Mouse (Mus musculus): ENCODE measurements around the gene Stim2. TPM values are rescaled to one million over a fixed set of nuclear protein-coding genes. Genes with fewer than 3 reads are reported as not detected.

Gene Stim2
- polyA plus RNA-seq, 1 experiment: 15.3 TPM

- TF ChIP-seq USF1 (IDR thresholded peaks at IDR 0.05; ENCODE audit: low read depth) (no peak), MAX (IDR thresholded peaks at IDR 0.05) (no peak), MYOD1 (IDR thresholded peaks at IDR 0.05; ENCODE audit: control insufficient read depth, insufficient read length, low read depth) (peak; percentile 6), MYOG (IDR thresholded peaks at IDR 0.05; ENCODE audit: control insufficient read depth, extremely low read depth, insufficient read length) (no peak), CTCF (IDR thresholded peaks at IDR 0.05; ENCODE audit: control insufficient read depth, insufficient read depth, insufficient read length) (no peak)
- Histone ChIP-seq H3K36me3 (ENCODE audit: control insufficient read depth, insufficient read depth) (no peaks in the 10 kb centered on the region), H3K79me2 (ENCODE audit: control insufficient read depth, insufficient read depth) (peaks cover 63% of the 10 kb centered on the region), H3K79me3 (ENCODE audit: low read depth) (peaks cover 52% of the 10 kb centered on the region), H3ac (ENCODE audit: control insufficient read depth, insufficient read length, low read depth) (no peak overlapping the region), H3K4me3 (ENCODE audit: insufficient read depth, poor library complexity, severe bottlenecking) (peak overlapping the region; percentile 79), H3K27me3 (ENCODE audit: control insufficient read depth, insufficient read depth, insufficient read length) (no peaks in the 10 kb centered on the region)
These were observed 1.5 kb downstream of the Stim2 start for GRCm38 (mm10) chr5:53999831-54000230.

GRCm38 (mm10) chr5:54001021-54001420 is 2.7 kb downstream of the Stim2 start:
- no peaks in the 10 kb centered on the region for H3K27me3 ChIP-seq (ENCODE audit: control insufficient read depth, insufficient read depth, insufficient read length)
- H3K4me3 ChIP-seq (ENCODE audit: insufficient read depth, poor library complexity, severe bottlenecking): no peak overlapping the region
- no peaks in the 10 kb centered on the region for H3K36me3 ChIP-seq (ENCODE audit: control insufficient read depth, insufficient read depth)
- H3K79me2 ChIP-seq (ENCODE audit: control insufficient read depth, insufficient read depth): peaks cover 75% of the 10 kb centered on the region
- peaks cover 63% of the 10 kb centered on the region for H3K79me3 ChIP-seq (ENCODE audit: low read depth)
- no peak for TF ChIP-seq CTCF (IDR thresholded peaks at IDR 0.05; ENCODE audit: control insufficient read depth, insufficient read depth, insufficient read length)
- no peak for TF ChIP-seq CEBPB (IDR thresholded peaks at IDR 0.05; ENCODE audit: low read depth)
- no peak for TF ChIP-seq MYOD1 (IDR thresholded peaks at IDR 0.05; ENCODE audit: control insufficient read depth, insufficient read length, low read depth)
- TF ChIP-seq USF1 (IDR thresholded peaks at IDR 0.05; ENCODE audit: low read depth): no peak
- no peak for TF ChIP-seq FOSL1 (IDR thresholded peaks at IDR 0.05; ENCODE audit: insufficient read depth, low read length, poor library complexity, severe bottlenecking)
- TF ChIP-seq MYOG (IDR thresholded peaks at IDR 0.05; ENCODE audit: control insufficient read depth, extremely low read depth, insufficient read length): no peak
- TF ChIP-seq MAX (IDR thresholded peaks at IDR 0.05): no peak
- no peak overlapping the region for H3ac ChIP-seq (ENCODE audit: control insufficient read depth, insufficient read length, low read depth)

- no peaks in the 10 kb centered on the region for H3K27me3 ChIP-seq (ENCODE audit: control insufficient read depth, insufficient read depth, insufficient read length)
- no peak overlapping the region for H3ac ChIP-seq (ENCODE audit: control insufficient read depth, insufficient read length, low read depth)
- H3K79me3 ChIP-seq (ENCODE audit: low read depth): peaks cover 77% of the 10 kb centered on the region
- H3K4me3 ChIP-seq (ENCODE audit: insufficient read depth, poor library complexity, severe bottlenecking): no peak overlapping the region
- peaks cover 3% of the 10 kb centered on the region for H3K36me3 ChIP-seq (ENCODE audit: control insufficient read depth, insufficient read depth)
- TF ChIP-seq MAX (IDR thresholded peaks at IDR 0.05) (no peak), MYOG (IDR thresholded peaks at IDR 0.05; ENCODE audit: control insufficient read depth, extremely low read depth, insufficient read length) (no peak), FOSL1 (IDR thresholded peaks at IDR 0.05; ENCODE audit: insufficient read depth, low read length, poor library complexity, severe bottlenecking) (no peak), USF1 (IDR thresholded peaks at IDR 0.05; ENCODE audit: low read depth) (no peak), MYOD1 (IDR thresholded peaks at IDR 0.05; ENCODE audit: control insufficient read depth, insufficient read length, low read depth) (no peak), CEBPB (IDR thresholded peaks at IDR 0.05; ENCODE audit: low read depth) (no peak), CTCF (IDR thresholded peaks at IDR 0.05; ENCODE audit: control insufficient read depth, insufficient read depth, insufficient read length) (no peak)
- H3K79me2 ChIP-seq (ENCODE audit: control insufficient read depth, insufficient read depth): peaks cover 99% of the 10 kb centered on the region
These were observed 7.0 kb downstream of the Stim2 start for GRCm38 (mm10) chr5:54005111-54005864.

GRCm38 (mm10) chr5:54005865-54006225 is 7.5 kb downstream of the Stim2 start:
- H3ac ChIP-seq (ENCODE audit: control insufficient read depth, insufficient read length, low read depth): no peak overlapping the region
- peaks cover 3% of the 10 kb centered on the region for H3K36me3 ChIP-seq (ENCODE audit: control insufficient read depth, insufficient read depth)
- no peak for TF ChIP-seq MYOD1 (IDR thresholded peaks at IDR 0.05; ENCODE audit: control insufficient read depth, insufficient read length, low read depth)
- no peak for TF ChIP-seq MYOG (IDR thresholded peaks at IDR 0.05; ENCODE audit: control insufficient read depth, extremely low read depth, insufficient read length)
- TF ChIP-seq USF1 (IDR thresholded peaks at IDR 0.05; ENCODE audit: low read depth): no peak
- TF ChIP-seq CTCF (IDR thresholded peaks at IDR 0.05; ENCODE audit: control insufficient read depth, insufficient read depth, insufficient read length): no peak
- TF ChIP-seq CEBPB (IDR thresholded peaks at IDR 0.05; ENCODE audit: low read depth): no peak
- no peak for TF ChIP-seq MAX (IDR thresholded peaks at IDR 0.05)
- no peak for TF ChIP-seq FOSL1 (IDR thresholded peaks at IDR 0.05; ENCODE audit: insufficient read depth, low read length, poor library complexity, severe bottlenecking)
- H3K79me3 ChIP-seq (ENCODE audit: low read depth): peaks cover 72% of the 10 kb centered on the region
- peaks cover 99% of the 10 kb centered on the region for H3K79me2 ChIP-seq (ENCODE audit: control insufficient read depth, insufficient read depth)
- no peaks in the 10 kb centered on the region for H3K27me3 ChIP-seq (ENCODE audit: control insufficient read depth, insufficient read depth, insufficient read length)
- no peak overlapping the region for H3K4me3 ChIP-seq (ENCODE audit: insufficient read depth, poor library complexity, severe bottlenecking)

- no peak overlapping the region for H3ac ChIP-seq (ENCODE audit: control insufficient read depth, insufficient read length, low read depth)
- H3K36me3 ChIP-seq (ENCODE audit: control insufficient read depth, insufficient read depth): peaks cover 3% of the 10 kb centered on the region
- TF ChIP-seq MAX (IDR thresholded peaks at IDR 0.05) (no peak), FOSL1 (IDR thresholded peaks at IDR 0.05; ENCODE audit: insufficient read depth, low read length, poor library complexity, severe bottlenecking) (no peak), CTCF (IDR thresholded peaks at IDR 0.05; ENCODE audit: control insufficient read depth, insufficient read depth, insufficient read length) (no peak), MYOD1 (IDR thresholded peaks at IDR 0.05; ENCODE audit: control insufficient read depth, insufficient read length, low read depth) (no peak), USF1 (IDR thresholded peaks at IDR 0.05; ENCODE audit: low read depth) (no peak), CEBPB (IDR thresholded peaks at IDR 0.05; ENCODE audit: low read depth) (no peak), MYOG (IDR thresholded peaks at IDR 0.05; ENCODE audit: control insufficient read depth, extremely low read depth, insufficient read length) (no peak)
- no peaks in the 10 kb centered on the region for H3K27me3 ChIP-seq (ENCODE audit: control insufficient read depth, insufficient read depth, insufficient read length)
- peaks cover 99% of the 10 kb centered on the region for H3K79me2 ChIP-seq (ENCODE audit: control insufficient read depth, insufficient read depth)
- H3K4me3 ChIP-seq (ENCODE audit: insufficient read depth, poor library complexity, severe bottlenecking): no peak overlapping the region
- H3K79me3 ChIP-seq (ENCODE audit: low read depth): peaks cover 68% of the 10 kb centered on the region
These were observed 8.5 kb downstream of the Stim2 start for GRCm38 (mm10) chr5:54006845-54007244.

All from C2C12 (cell line).